Mouse (Mus musculus): ENCODE data around the gene Polr2f. TPM values are rescaled to one million over a fixed set of nuclear protein-coding genes. Genes with fewer than 3 reads are reported as not detected.

Gene Polr2f
- 287 and 317 TPM in 2 replicates for polyA plus RNA-seq (2015; fragmentation: Nextera tagmentation; extraction: Ambion mirVana)

- whole genome bisulfite sequencing = under 1% methylated on average over 57 of the region's 57 CpGs
- peak within 1 kb of the TSS; percentile 60 for H3K4me3 ChIP-seq (ENCODE audit: low read length)
- H3K36me3 ChIP-seq (ENCODE audit: control insufficient read depth, insufficient read depth, low read length) = no peaks in the 10 kb centered on the region
- ATAC-seq = peak; percentile 93
- H3K27me3 ChIP-seq (replicated peaks; ENCODE audit: control insufficient read depth, insufficient read depth, low read length) = no peaks in the 10 kb centered on the region
- H3K9me3 ChIP-seq (ENCODE audit: control insufficient read depth, low read length) = no peaks in the 10 kb centered on the region
- 0 out of 2 replicates have a peak within 1 kb of the TSS, but pooled peaks have one; percentile 55 for H3K27ac ChIP-seq (ENCODE audit: low read length)
- peak within 1 kb of the TSS; percentile 72 for H3K9ac ChIP-seq (ENCODE audit: low read depth, low read length)
- H3K4me2 ChIP-seq (ENCODE audit: low read depth, low read length) = peak within 1 kb of the TSS; percentile 90
- peaks cover 22% of the 10 kb centered on the region for H3K4me1 ChIP-seq (ENCODE audit: control insufficient read depth, insufficient read depth, low read length)
These were observed at the start of gene Polr2f, which contains the start of gene 1700088E04Rik for GRCm38 (mm10) chr15:79140866-79141565. Gene Polr2f, plus strand, starts transcription at chr15:79141009. Gene 1700088E04Rik, minus strand, starts transcription at chr15:79141253.

DNA sequence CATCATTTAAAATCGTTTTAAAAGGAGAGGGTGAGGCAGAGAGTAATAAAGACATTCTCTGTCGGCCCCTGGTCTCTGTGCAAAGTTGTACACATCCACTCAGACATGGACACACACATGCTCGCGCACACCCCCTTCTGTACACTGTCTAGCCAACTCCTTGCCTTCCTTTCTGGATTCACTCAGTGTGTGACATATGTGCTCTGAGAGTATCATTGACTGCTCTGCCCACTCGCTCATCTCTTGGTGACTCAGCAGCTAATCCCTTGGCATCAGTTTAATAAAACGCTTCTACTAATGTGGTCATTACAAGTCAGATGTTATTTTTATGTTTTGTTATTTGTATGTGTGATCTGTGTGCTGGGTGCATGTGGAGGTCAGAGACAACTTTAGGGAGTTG, 48.5 kb upstream of the Polr2f start:
- Histone ChIP-seq H3K27ac (ENCODE audit: low read length) (peak overlapping the region; percentile 10), H3K36me3 (ENCODE audit: control insufficient read depth, insufficient read depth, low read length) (peaks cover 15% of the 10 kb centered on the region)
- WGBS = 76% methylated on average over 6 of the region's 6 CpGs

DNA sequence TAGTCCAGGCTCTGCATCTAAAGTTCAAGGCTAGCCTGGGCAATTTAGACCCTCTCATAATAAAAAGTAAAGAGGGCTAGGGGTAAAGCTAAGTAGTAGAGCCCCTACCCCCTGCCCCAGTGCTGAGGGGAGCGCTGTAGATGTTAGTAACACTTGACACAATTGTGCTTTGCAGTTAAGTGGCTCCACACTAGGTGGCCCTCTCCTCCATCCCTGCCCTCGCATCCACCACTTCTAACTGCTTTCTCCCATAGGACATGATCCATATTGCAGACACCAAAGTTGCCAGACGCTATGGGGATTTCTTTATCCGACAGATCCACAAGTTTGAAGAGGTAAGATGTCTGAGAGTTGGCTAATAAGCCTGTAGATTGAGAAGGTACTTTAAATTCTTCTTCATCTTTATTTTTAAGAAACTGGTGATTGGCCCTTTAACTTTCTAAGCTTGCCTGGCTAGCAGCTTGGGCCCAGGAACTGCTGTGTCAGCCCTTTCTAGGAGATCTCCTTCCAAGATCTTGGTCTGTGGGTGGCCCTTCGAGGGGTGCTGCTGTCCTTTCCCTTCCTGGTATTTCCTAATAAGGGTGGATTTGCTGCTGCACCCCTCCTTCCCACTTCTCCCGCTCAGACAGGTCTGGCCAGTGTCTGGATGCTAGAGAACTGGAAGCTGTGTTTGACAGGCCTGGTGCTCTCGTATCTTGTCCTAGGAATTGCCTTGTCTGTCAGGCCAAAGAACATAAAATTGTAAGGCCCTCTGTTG, 47.5 kb upstream of the Polr2f start:
- Histone ChIP-seq H3K4me3 (ENCODE audit: low read length) (no peak overlapping the region), H3K36me3 (ENCODE audit: control insufficient read depth, insufficient read depth, low read length) (peaks cover 11% of the 10 kb centered on the region), H3K27me3 (replicated peaks; ENCODE audit: control insufficient read depth, insufficient read depth, low read length) (no peaks in the 10 kb centered on the region), H3K4me2 (ENCODE audit: low read depth, low read length) (no peak overlapping the region), H3K9me3 (ENCODE audit: control insufficient read depth, low read length) (no peaks in the 10 kb centered on the region), H3K27ac (ENCODE audit: low read length) (peak overlapping the region; percentile 33), H3K9ac (ENCODE audit: low read depth, low read length) (no peak overlapping the region), H3K4me1 (ENCODE audit: control insufficient read depth, insufficient read depth, low read length) (peaks cover 20% of the 10 kb centered on the region)
- WGBS = 45% methylated on average over 7 of the region's 7 CpGs
- ATAC-seq = peak; percentile 65; the same call in 1 of the 2 replicates

More for the DNA sequence above, 48.5 kb upstream of the Polr2f start:
- Histone ChIP-seq H3K27me3 (replicated peaks; ENCODE audit: control insufficient read depth, insufficient read depth, low read length) (no peaks in the 10 kb centered on the region), H3K9me3 (ENCODE audit: control insufficient read depth, low read length) (no peaks in the 10 kb centered on the region), H3K4me2 (ENCODE audit: low read depth, low read length) (no peak overlapping the region), H3K9ac (ENCODE audit: low read depth, low read length) (no peak overlapping the region), H3K4me3 (ENCODE audit: low read length) (no peak overlapping the region), H3K4me1 (ENCODE audit: control insufficient read depth, insufficient read depth, low read length) (peaks cover 12% of the 10 kb centered on the region; the same call in 1 of the 2 replicates)
- ATAC-seq = no peak

DNA sequence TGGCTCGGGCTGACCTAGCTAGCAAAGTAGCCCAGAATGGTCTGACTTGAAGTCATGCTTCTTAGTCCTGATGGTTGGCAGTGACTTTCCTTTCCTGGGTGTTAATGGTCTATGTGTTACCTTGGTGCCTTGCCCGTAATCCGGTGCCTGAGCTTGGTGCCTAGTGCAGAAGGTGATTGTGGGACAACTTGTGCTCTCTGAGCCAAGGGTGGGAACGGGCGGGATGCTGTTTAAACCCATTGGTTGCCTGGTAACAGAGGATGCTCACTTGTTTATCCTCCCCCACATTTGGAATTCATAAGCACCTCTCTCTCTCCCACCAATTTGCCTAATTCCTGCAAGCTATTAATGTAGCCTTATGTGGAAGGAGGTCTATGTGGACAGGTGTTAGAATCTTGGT, 45.3 kb upstream of the Polr2f start:
- peaks cover 2% of the 10 kb centered on the region; the same call in 1 of the 2 replicates for H3K36me3 ChIP-seq (ENCODE audit: control insufficient read depth, insufficient read depth, low read length)
- H3K4me1 ChIP-seq (ENCODE audit: control insufficient read depth, insufficient read depth, low read length) = peaks cover 28% of the 10 kb centered on the region
- WGBS = 84% methylated on average over 5 of the region's 5 CpGs
- H3K27ac ChIP-seq (ENCODE audit: low read length) = no peak overlapping the region
- H3K9me3 ChIP-seq (ENCODE audit: control insufficient read depth, low read length) = no peaks in the 10 kb centered on the region
- ATAC-seq = no peak
- no peak overlapping the region for H3K9ac ChIP-seq (ENCODE audit: low read depth, low read length)
- no peak overlapping the region for H3K4me3 ChIP-seq (ENCODE audit: low read length)
- no peaks in the 10 kb centered on the region for H3K27me3 ChIP-seq (replicated peaks; ENCODE audit: control insufficient read depth, insufficient read depth, low read length)
- no peak overlapping the region for H3K4me2 ChIP-seq (ENCODE audit: low read depth, low read length)

- WGBS = 63% methylated on average over 3 of the region's 3 CpGs
- Histone ChIP-seq H3K9ac (ENCODE audit: low read depth, low read length) (peak overlapping the region; percentile 13; the same call in 1 of the 2 replicates), H3K36me3 (ENCODE audit: control insufficient read depth, insufficient read depth, low read length) (no peaks in the 10 kb centered on the region; the same call in 1 of the 2 replicates), H3K27me3 (replicated peaks; ENCODE audit: control insufficient read depth, insufficient read depth, low read length) (no peaks in the 10 kb centered on the region), H3K4me1 (ENCODE audit: control insufficient read depth, insufficient read depth, low read length) (peaks cover 31% of the 10 kb centered on the region), H3K4me3 (ENCODE audit: low read length) (no peak overlapping the region), H3K9me3 (ENCODE audit: control insufficient read depth, low read length) (no peaks in the 10 kb centered on the region), H3K27ac (ENCODE audit: low read length) (0 out of 2 replicates have a peak overlapping the region, but pooled peaks have one; percentile 46), H3K4me2 (ENCODE audit: low read depth, low read length) (no peak overlapping the region)
- ATAC-seq = no peak
These were observed 44.3 kb upstream of the Polr2f start for GRCm38 (mm10) chr15:79096556-79096955.

GRCm38 (mm10) chr15:79097135-79097534, 43.7 kb upstream of the Polr2f start:
- Histone ChIP-seq H3K9ac (ENCODE audit: low read depth, low read length) (peak overlapping the region; percentile 5), H3K4me3 (ENCODE audit: low read length) (no peak overlapping the region), H3K27ac (ENCODE audit: low read length) (peak overlapping the region; percentile 29), H3K36me3 (ENCODE audit: control insufficient read depth, insufficient read depth, low read length) (no peaks in the 10 kb centered on the region; the same call in 1 of the 2 replicates), H3K4me2 (ENCODE audit: low read depth, low read length) (no peak overlapping the region), H3K9me3 (ENCODE audit: control insufficient read depth, low read length) (no peaks in the 10 kb centered on the region), H3K4me1 (ENCODE audit: control insufficient read depth, insufficient read depth, low read length) (peaks cover 31% of the 10 kb centered on the region), H3K27me3 (replicated peaks; ENCODE audit: control insufficient read depth, insufficient read depth, low read length) (no peaks in the 10 kb centered on the region)
- WGBS = 19% methylated on average over 2 of the region's 2 CpGs
- ATAC-seq = no peak

GRCm38 (mm10) chr15:79097611-79098025, 43.2 kb upstream of the Polr2f start:
- H3K9ac ChIP-seq (ENCODE audit: low read depth, low read length) = peak overlapping the region; percentile 5
- no peaks in the 10 kb centered on the region; the same call in 1 of the 2 replicates for H3K36me3 ChIP-seq (ENCODE audit: control insufficient read depth, insufficient read depth, low read length)
- peaks cover 31% of the 10 kb centered on the region for H3K4me1 ChIP-seq (ENCODE audit: control insufficient read depth, insufficient read depth, low read length)
- H3K27me3 ChIP-seq (replicated peaks; ENCODE audit: control insufficient read depth, insufficient read depth, low read length) = no peaks in the 10 kb centered on the region
- ATAC-seq = peak; percentile 78
- no peak overlapping the region for H3K4me2 ChIP-seq (ENCODE audit: low read depth, low read length)
- H3K4me3 ChIP-seq (ENCODE audit: low read length) = no peak overlapping the region
- no peaks in the 10 kb centered on the region for H3K9me3 ChIP-seq (ENCODE audit: control insufficient read depth, low read length)
- WGBS = 10% methylated on average over 6 of the region's 6 CpGs
- H3K27ac ChIP-seq (ENCODE audit: low read length) = peak overlapping the region; percentile 29

- H3K9ac ChIP-seq (ENCODE audit: low read depth, low read length) = peak overlapping the region; percentile 27; the same call in 1 of the 2 replicates
- 66% methylated on average over 5 of the region's 5 CpGs for WGBS
- no peaks in the 10 kb centered on the region; the same call in 1 of the 2 replicates for H3K36me3 ChIP-seq (ENCODE audit: control insufficient read depth, insufficient read depth, low read length)
- no peaks in the 10 kb centered on the region for H3K27me3 ChIP-seq (replicated peaks; ENCODE audit: control insufficient read depth, insufficient read depth, low read length)
- H3K9me3 ChIP-seq (ENCODE audit: control insufficient read depth, low read length) = no peaks in the 10 kb centered on the region
- H3K4me2 ChIP-seq (ENCODE audit: low read depth, low read length) = no peak overlapping the region
- peaks cover 31% of the 10 kb centered on the region for H3K4me1 ChIP-seq (ENCODE audit: control insufficient read depth, insufficient read depth, low read length)
- H3K4me3 ChIP-seq (ENCODE audit: low read length) = no peak overlapping the region
- H3K27ac ChIP-seq (ENCODE audit: low read length) = peak overlapping the region; percentile 29
- ATAC-seq = no peak
These were observed 42.6 kb upstream of the Polr2f start for GRCm38 (mm10) chr15:79098220-79098619.

- H3K36me3 ChIP-seq (ENCODE audit: control insufficient read depth, insufficient read depth, low read length) = no peaks in the 10 kb centered on the region
These were observed 41.9 kb upstream of the Polr2f start for GRCm38 (mm10) chr15:79098868-79099267.

More at GRCm38 (mm10) chr15:79098868-79099267, 41.9 kb upstream of the Polr2f start:
- H3K4me3 ChIP-seq (ENCODE audit: low read length) = no peak overlapping the region
- WGBS = 59% methylated on average over 7 of the region's 7 CpGs
- no peaks in the 10 kb centered on the region for H3K27me3 ChIP-seq (replicated peaks; ENCODE audit: control insufficient read depth, insufficient read depth, low read length)
- H3K4me2 ChIP-seq (ENCODE audit: low read depth, low read length) = no peak overlapping the region
- no peak for ATAC-seq
- H3K9ac ChIP-seq (ENCODE audit: low read depth, low read length) = no peak overlapping the region
- no peaks in the 10 kb centered on the region for H3K9me3 ChIP-seq (ENCODE audit: control insufficient read depth, low read length)
- peak overlapping the region; percentile 49; the same call in 1 of the 2 replicates for H3K27ac ChIP-seq (ENCODE audit: low read length)
- peaks cover 31% of the 10 kb centered on the region for H3K4me1 ChIP-seq (ENCODE audit: control insufficient read depth, insufficient read depth, low read length)

Measured in intestine, embryonic 16.5 days (tissue).